Mouse (Mus musculus): ENCODE data around the gene Taldo1. TPM values are rescaled to one million over a fixed set of nuclear protein-coding genes. Genes with fewer than 3 reads are reported as not detected.

Gene Taldo1
- polyA plus RNA-seq, 1 experiment: 259 TPM

DNA sequence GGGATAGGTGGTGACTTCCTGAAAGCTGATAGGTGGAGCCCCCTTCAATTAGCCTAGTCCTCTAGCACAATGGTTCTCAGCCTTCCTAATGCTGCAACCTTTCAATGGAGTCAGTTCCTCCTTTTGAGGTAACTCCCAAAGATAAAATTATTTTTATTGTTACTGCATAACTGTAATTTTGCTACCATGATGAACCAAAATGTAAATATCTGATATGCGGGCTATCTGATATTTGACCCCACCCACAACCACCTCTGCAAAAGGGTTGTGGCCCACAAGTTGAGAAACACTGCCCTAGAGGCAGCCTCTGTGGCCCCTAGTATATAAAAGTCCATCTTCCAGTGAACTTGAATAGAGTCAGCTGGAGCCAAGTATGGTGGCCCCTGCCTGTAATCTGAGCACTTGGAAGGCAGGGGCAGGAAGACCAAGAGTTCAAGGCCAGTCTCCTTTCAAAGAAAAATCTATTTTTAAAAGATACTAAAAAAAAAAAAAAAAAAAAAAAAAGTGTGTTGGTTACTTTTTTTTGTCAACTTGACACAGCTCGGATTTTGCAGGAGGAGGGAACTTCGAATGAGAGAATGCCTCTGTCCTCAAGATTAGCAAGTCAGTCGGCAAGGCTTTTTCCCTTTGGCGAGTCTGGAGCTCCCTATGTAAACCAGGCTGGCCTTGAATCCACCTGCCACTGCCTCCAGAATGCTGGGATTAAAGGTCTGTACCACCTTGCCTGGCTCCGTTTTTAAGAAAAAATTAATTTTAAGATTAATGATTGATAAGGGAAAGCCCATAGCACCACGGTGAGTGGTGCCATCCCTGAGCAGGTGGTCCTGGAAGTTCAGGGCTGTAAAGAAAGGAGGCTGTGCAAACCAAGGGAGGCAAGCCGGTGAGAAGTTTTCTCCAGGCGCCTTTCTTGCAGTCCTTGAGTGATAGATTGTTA is 1.4 kb upstream of the Taldo1 start:
- Histone ChIP-seq H3K4me2 (ENCODE audit: low read depth) (no peak overlapping the region), H3ac (ENCODE audit: control insufficient read depth, insufficient read length) (no peak overlapping the region), H3K4me3 (no peak overlapping the region), H3K79me2 (ENCODE audit: control insufficient read depth, insufficient read depth) (peaks cover 32% of the 10 kb centered on the region), H3K36me3 (ENCODE audit: control insufficient read depth, insufficient read depth) (no peaks in the 10 kb centered on the region), H3K27me3 (ENCODE audit: control insufficient read depth, insufficient read depth, insufficient read length) (no peaks in the 10 kb centered on the region)
- TF ChIP-seq TCF3 (IDR thresholded peaks at IDR 0.05; ENCODE audit: insufficient read length, low read depth): no peak
- no peak for TF ChIP-seq MYOD1 (IDR thresholded peaks at IDR 0.05; ENCODE audit: control insufficient read depth in 1 of 3, insufficient read length in 2 of 3, low read depth in 2 of 3)
- TF ChIP-seq E2F4 (IDR thresholded peaks at IDR 0.05; ENCODE audit: insufficient read depth): no peak
- TF ChIP-seq MAX (IDR thresholded peaks at IDR 0.05; ENCODE audit: low read depth): no peak
- no peak for TF ChIP-seq POLR2A (IDR thresholded peaks at IDR 0.05; ENCODE audit: insufficient read length, low read depth)
- TF ChIP-seq MYOG (IDR thresholded peaks at IDR 0.05; ENCODE audit: control insufficient read depth in 1 of 3, insufficient read depth in 1 of 3, insufficient read length in 2 of 3, low read depth in 2 of 3): no peak
- no peak for TF ChIP-seq REST (IDR thresholded peaks at IDR 0.05; ENCODE audit: insufficient read depth, insufficient read length)
- no peak for TF ChIP-seq USF1 (IDR thresholded peaks at IDR 0.05; ENCODE audit: low read depth)
- TF ChIP-seq SRF (IDR thresholded peaks at IDR 0.05; ENCODE audit: control insufficient read depth, insufficient read length, low read depth): no peak
- TF ChIP-seq POLR2AphosphoS2 (IDR thresholded peaks at IDR 0.05; ENCODE audit: insufficient read length, low read depth): no peak
- no peak for TF ChIP-seq TCF12 (IDR thresholded peaks at IDR 0.05; ENCODE audit: insufficient read depth, poor library complexity, severe bottlenecking)
- TF ChIP-seq CEBPB (IDR thresholded peaks at IDR 0.05; ENCODE audit: insufficient read depth, poor library complexity, severe bottlenecking): no peak

DNA sequence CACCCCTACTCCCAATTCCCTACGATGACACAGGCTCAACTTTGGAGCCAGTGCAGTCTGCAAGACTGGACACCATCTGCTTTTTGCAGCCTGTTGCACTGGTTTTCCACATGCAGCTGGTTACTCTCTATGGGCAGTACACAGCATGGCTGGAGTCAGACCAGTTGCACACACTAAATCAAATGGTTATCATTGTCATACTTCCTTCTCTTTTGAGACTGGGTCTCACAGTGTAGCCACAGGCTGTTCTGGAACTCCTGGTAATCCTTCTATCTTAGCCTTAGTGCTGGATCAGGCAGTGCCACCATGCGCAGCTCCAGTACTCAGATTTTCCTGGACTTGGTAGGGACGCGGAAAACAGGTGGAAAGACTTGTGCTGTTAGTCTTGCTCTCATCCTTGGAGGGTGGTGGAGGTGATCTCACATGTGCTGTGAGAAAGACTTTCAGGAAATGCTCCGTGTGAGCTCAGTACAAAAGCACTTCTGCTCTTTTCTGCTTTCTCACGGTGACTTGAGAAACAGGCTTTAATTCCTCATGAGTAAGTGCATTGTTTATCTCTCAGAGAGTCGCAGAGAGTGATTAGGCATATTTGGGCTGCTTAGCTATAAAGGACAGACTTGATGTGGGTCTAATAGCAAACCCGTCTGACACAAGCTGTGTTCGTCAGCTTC is 688 bp downstream of the Taldo1 start:
- Histone ChIP-seq H3K27me3 (ENCODE audit: control insufficient read depth, insufficient read depth, insufficient read length) (no peaks in the 10 kb centered on the region), H3ac (ENCODE audit: control insufficient read depth, insufficient read length) (no peak overlapping the region), H3K4me3 (peak overlapping the region; percentile 80), H3K4me2 (ENCODE audit: low read depth) (peak overlapping the region; percentile 99), H3K36me3 (ENCODE audit: control insufficient read depth, insufficient read depth) (peaks cover 7% of the 10 kb centered on the region), H3K79me2 (ENCODE audit: control insufficient read depth, insufficient read depth) (peaks cover 33% of the 10 kb centered on the region)
- TF ChIP-seq SRF (IDR thresholded peaks at IDR 0.05; ENCODE audit: control insufficient read depth, insufficient read length, low read depth) (no peak), E2F4 (IDR thresholded peaks at IDR 0.05; ENCODE audit: insufficient read depth) (no peak), CEBPB (IDR thresholded peaks at IDR 0.05; ENCODE audit: insufficient read depth, poor library complexity, severe bottlenecking) (no peak), POLR2AphosphoS2 (IDR thresholded peaks at IDR 0.05; ENCODE audit: insufficient read length, low read depth) (no peak), MYOG (IDR thresholded peaks at IDR 0.05; ENCODE audit: control insufficient read depth in 1 of 3, insufficient read depth in 1 of 3, insufficient read length in 2 of 3, low read depth in 2 of 3) (peak in 1 of 3 experiments; percentile 7), MAX (IDR thresholded peaks at IDR 0.05; ENCODE audit: low read depth) (no peak)

DNA sequence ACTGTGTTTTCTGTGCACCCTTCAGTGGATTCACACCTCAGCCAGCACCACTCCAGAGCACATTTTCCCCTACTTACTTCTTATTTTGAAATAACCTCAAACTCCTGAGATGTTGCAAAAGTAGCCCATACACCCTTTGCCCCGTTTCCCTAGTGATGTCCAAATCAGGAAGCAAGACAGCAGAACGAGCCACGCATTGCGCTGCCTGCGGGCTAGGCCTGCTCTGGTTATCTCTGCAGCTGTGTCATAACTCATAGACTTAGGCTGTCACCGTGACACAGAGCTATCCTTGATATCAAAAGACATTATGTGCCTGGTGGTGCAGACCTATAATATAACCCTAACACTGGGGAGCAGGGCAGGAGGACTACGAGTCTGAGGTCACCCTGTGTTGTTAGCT is 2.2 kb downstream of the Taldo1 start:
- H3K27me3 ChIP-seq (ENCODE audit: control insufficient read depth, insufficient read depth, insufficient read length): no peaks in the 10 kb centered on the region
- H3ac ChIP-seq (ENCODE audit: control insufficient read depth, insufficient read length): no peak overlapping the region
- H3K4me2 ChIP-seq (ENCODE audit: low read depth): no peak overlapping the region
- peaks cover 33% of the 10 kb centered on the region for H3K79me2 ChIP-seq (ENCODE audit: control insufficient read depth, insufficient read depth)
- H3K36me3 ChIP-seq (ENCODE audit: control insufficient read depth, insufficient read depth): peaks cover 18% of the 10 kb centered on the region
- TF ChIP-seq REST (IDR thresholded peaks at IDR 0.05; ENCODE audit: insufficient read depth, insufficient read length) (no peak), SRF (IDR thresholded peaks at IDR 0.05; ENCODE audit: control insufficient read depth, insufficient read length, low read depth) (no peak), POLR2AphosphoS2 (IDR thresholded peaks at IDR 0.05; ENCODE audit: insufficient read length, low read depth) (no peak), TCF3 (IDR thresholded peaks at IDR 0.05; ENCODE audit: insufficient read length, low read depth) (no peak), USF1 (IDR thresholded peaks at IDR 0.05; ENCODE audit: low read depth) (no peak), E2F4 (IDR thresholded peaks at IDR 0.05; ENCODE audit: insufficient read depth) (no peak), CEBPB (IDR thresholded peaks at IDR 0.05; ENCODE audit: insufficient read depth, poor library complexity, severe bottlenecking) (no peak), MAX (IDR thresholded peaks at IDR 0.05; ENCODE audit: low read depth) (no peak), MYOG (IDR thresholded peaks at IDR 0.05; ENCODE audit: control insufficient read depth in 1 of 3, insufficient read depth in 1 of 3, insufficient read length in 2 of 3, low read depth in 2 of 3) (no peak), POLR2A (IDR thresholded peaks at IDR 0.05; ENCODE audit: insufficient read length, low read depth) (no peak), TCF12 (IDR thresholded peaks at IDR 0.05; ENCODE audit: insufficient read depth, poor library complexity, severe bottlenecking) (no peak), MYOD1 (IDR thresholded peaks at IDR 0.05; ENCODE audit: control insufficient read depth in 1 of 3, insufficient read length in 2 of 3, low read depth in 2 of 3) (no peak)
- no peak overlapping the region for H3K4me3 ChIP-seq

DNA sequence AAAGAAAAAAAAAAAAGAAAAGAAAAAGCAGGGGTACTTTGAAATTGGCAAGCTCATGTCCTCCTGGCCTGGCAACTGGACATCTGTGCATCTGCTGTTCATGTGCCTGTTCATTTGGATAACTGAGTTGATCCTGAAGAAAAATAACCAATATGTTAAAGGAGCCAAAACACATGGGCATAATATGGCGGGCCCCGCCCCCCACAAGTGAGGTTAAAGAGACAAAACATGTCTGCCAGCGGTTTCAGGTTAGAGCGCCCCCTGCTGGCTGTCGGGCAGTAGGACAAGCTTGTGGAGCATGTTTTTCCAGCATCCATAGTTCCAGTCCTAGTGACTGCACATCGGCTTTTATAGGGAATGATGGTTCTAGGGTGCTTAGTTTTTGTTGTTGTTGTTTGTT is 2.8 kb downstream of the Taldo1 start:
- Histone ChIP-seq H3K36me3 (ENCODE audit: control insufficient read depth, insufficient read depth) (peaks cover 20% of the 10 kb centered on the region), H3ac (ENCODE audit: control insufficient read depth, insufficient read length) (no peak overlapping the region)
- TF ChIP-seq POLR2A (IDR thresholded peaks at IDR 0.05; ENCODE audit: insufficient read length, low read depth): no peak
- no peak for TF ChIP-seq TCF3 (IDR thresholded peaks at IDR 0.05; ENCODE audit: insufficient read length, low read depth)
- no peak for TF ChIP-seq MYOD1 (IDR thresholded peaks at IDR 0.05; ENCODE audit: control insufficient read depth in 1 of 3, insufficient read length in 2 of 3, low read depth in 2 of 3)
- TF ChIP-seq SRF (IDR thresholded peaks at IDR 0.05; ENCODE audit: control insufficient read depth, insufficient read length, low read depth): no peak
- TF ChIP-seq MAX (IDR thresholded peaks at IDR 0.05; ENCODE audit: low read depth): no peak
- TF ChIP-seq POLR2AphosphoS2 (IDR thresholded peaks at IDR 0.05; ENCODE audit: insufficient read length, low read depth): no peak
- no peak for TF ChIP-seq MYOG (IDR thresholded peaks at IDR 0.05; ENCODE audit: control insufficient read depth in 1 of 3, insufficient read depth in 1 of 3, insufficient read length in 2 of 3, low read depth in 2 of 3)
- TF ChIP-seq TCF12 (IDR thresholded peaks at IDR 0.05; ENCODE audit: insufficient read depth, poor library complexity, severe bottlenecking): no peak
- TF ChIP-seq CEBPB (IDR thresholded peaks at IDR 0.05; ENCODE audit: insufficient read depth, poor library complexity, severe bottlenecking): no peak
- TF ChIP-seq REST (IDR thresholded peaks at IDR 0.05; ENCODE audit: insufficient read depth, insufficient read length): no peak
- TF ChIP-seq E2F4 (IDR thresholded peaks at IDR 0.05; ENCODE audit: insufficient read depth): no peak
- no peak for TF ChIP-seq USF1 (IDR thresholded peaks at IDR 0.05; ENCODE audit: low read depth)

More for the DNA sequence above, 2.8 kb downstream of the Taldo1 start:
- H3K4me2 ChIP-seq (ENCODE audit: low read depth): no peak overlapping the region
- no peak overlapping the region for H3K4me3 ChIP-seq
- peaks cover 33% of the 10 kb centered on the region for H3K79me2 ChIP-seq (ENCODE audit: control insufficient read depth, insufficient read depth)
- H3K27me3 ChIP-seq (ENCODE audit: control insufficient read depth, insufficient read depth, insufficient read length): no peaks in the 10 kb centered on the region

All from myocyte (in vitro differentiated cells).